Mouse (Mus musculus) stomach, embryonic 16.5 days (tissue): ENCODE data around the gene Tmem262. TPM values are rescaled to one million over a fixed set of nuclear protein-coding genes. Genes with fewer than 3 reads are reported as not detected.
A peak's percentile ranks its signal among the peaks of the same experiment; 100 is the strongest.

Experiments
- ATAC-seq: fragments of 200-750 bp; cut with Nextera tagmentation; 2 replicates; pipeline ENCODE4 v1.8.0; 2017; ENCODE audit warnings: moderate number of reproducible peaks, moderate TSS enrichment; ENCODE audit not compliant: insufficient read depth, low FRiP score
- H3K27ac ChIP-seq: fragments of 300-500 bp; sonication (generic); 2 replicates; pipeline ENCODE4 v1.5.1; 2014; ENCODE audit warnings: low read length
- H3K27me3 ChIP-seq: fragments of 300-500 bp; sonication (generic); 2 replicates; pipeline ENCODE4 v1.6.1; 2014; ENCODE audit warnings: low read length, control low read depth, mixed read lengths; ENCODE audit not compliant: control insufficient read depth, insufficient read depth
- H3K36me3 ChIP-seq: fragments of 300-500 bp; sonication (generic); 2 replicates; pipeline ENCODE4 v1.6.1; 2014; ENCODE audit warnings: low read length; ENCODE audit not compliant: control insufficient read depth, insufficient read depth
- H3K4me1 ChIP-seq: fragments of 300-500 bp; sonication (generic); 2 replicates; pipeline ENCODE4 v1.6.1; 2014; ENCODE audit warnings: low read length, control low read depth, mixed read lengths; ENCODE audit not compliant: control insufficient read depth, insufficient read depth
- H3K4me2 ChIP-seq: fragments of 300-500 bp; sonication (generic); 2 replicates; pipeline ENCODE4 v1.6.1; 2014; ENCODE audit warnings: low read depth, low read length, mixed read lengths
- H3K4me3 ChIP-seq: fragments of 300-500 bp; sonication (generic); replicated peaks from 2 replicates; pipeline ENCODE4 v1.5.1; 2014; ENCODE audit warnings: mild to moderate bottlenecking, low read length
- H3K9ac ChIP-seq: fragments of 300-500 bp; sonication (generic); 2 replicates; pipeline ENCODE4 v1.6.1; 2014; ENCODE audit warnings: low read length
- H3K9me3 ChIP-seq: fragments of 300-500 bp; sonication (generic); replicated peaks from 2 replicates; pipeline ENCODE4 v1.6.1; 2016; ENCODE audit warnings: low read length, control low read depth; ENCODE audit not compliant: control insufficient read depth
- WGBS: fragments of 180-500 bp; shearing (Covaris S2); extraction: QIAGEN DNeasy Blood & Tissue Kit; methylation state at CpG from one replicate; pipeline ENCODE4 v1.1.7; 2014; 5-methylcytosine and 5-hydroxymethylcytosine counted together
- polyA plus RNA-seq: library from polyadenylated mRNA; unstranded; fragments of >200 nt; fragmentation: Nextera tagmentation; extraction: Ambion mirVana; gene quantifications from 2 replicates; pipeline ENCODE4 v1.2.1, GENCODE M21; 2015

Gene Tmem262
- polyA plus RNA-seq, 1 experiment from 2014 or later: not detected

DNA sequence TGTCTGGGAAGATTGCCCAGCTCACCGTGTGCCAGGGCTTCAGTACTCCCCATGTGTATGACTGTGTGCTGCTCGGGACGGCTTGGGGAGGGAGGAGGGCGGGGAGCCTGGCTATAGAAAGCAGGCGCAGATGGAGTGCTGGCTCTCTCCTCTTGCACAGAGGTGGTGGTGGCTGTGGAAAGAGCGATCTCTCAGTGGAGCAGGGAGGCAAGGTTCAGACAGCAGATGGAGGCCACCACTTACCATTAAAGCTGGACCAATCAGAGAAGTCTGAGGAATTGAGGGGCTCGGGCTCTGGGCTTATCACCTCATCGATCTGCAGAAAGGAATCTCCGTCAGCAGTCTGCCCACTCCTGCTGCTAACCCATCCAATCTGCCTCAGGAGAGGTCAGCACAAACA is 2.3 kb downstream of the Tmem262 start, which contains the start of gene Gm28374:
Gene Gm28374 (minus strand): TSS at position 101 of the 400 bp plus-strand sequence.
- peaks cover 4% of the 10 kb centered on the region; the same call in 1 of the 2 replicates for H3K36me3 ChIP-seq
- ATAC-seq: no peak
- peaks cover 16% of the 10 kb centered on the region for H3K4me1 ChIP-seq

DNA sequence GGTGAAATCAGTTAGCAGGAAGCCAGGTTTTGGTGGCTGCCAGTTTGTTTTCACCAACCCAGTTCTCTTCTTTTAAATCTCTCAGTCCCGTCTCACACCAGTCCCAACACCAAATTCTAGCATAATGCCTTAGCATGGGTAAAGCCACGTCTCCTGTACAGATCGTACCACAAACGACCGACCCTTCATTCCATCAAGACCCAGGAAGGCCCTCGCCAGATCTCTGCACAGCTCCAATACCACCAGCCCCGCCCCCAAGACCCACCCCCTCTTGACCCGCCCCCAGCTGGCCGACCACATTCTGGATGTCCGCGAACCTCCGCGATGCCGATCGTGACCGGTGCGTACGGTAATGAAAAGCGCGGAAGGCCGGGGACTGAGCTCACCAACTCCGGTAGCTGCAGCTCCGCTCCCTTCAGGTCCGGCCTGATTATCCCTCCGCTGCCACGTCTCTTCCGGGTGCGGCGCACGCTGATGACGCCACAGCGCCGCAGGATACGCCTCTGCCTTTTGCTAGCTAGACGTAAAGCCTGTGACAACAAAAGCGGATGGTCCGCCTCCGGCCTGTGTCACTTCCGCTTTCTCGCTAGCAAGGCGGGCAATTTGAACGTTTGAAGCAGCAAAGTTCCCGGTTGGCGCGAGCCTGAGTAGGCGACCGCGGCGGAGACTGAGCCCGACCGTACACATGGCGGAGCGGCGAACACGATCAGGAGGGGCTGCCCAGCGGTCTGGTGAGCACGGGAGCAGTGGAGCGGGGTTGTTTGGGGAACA is 4.8 kb downstream of the Tmem262 start, which contains the start of the genes Zfpl1 and Cdca5:
Gene Zfpl1 (minus strand): TSS at position 479 of the 771 bp plus-strand sequence.
Gene Cdca5 (plus strand): TSS at position 506 of the 771 bp plus-strand sequence.
- Histone ChIP-seq H3K9ac (peak within 1 kb of the TSS; percentile 84), H3K9me3 (no peaks in the 10 kb centered on the region), H3K36me3 (peaks cover 4% of the 10 kb centered on the region; the same call in 1 of the 2 replicates), H3K4me3 (peak within 1 kb of the TSS; percentile 78), H3K27ac (peak within 1 kb of the TSS; percentile 65), H3K4me2 (peak within 1 kb of the TSS; percentile 91), H3K4me1 (peaks cover 16% of the 10 kb centered on the region), H3K27me3 (no peaks in the 10 kb centered on the region)
- peak; percentile 90 for ATAC-seq
- under 1% methylated on average over 58 of the region's 58 CpGs for WGBS

More for the DNA sequence above, 2.3 kb downstream of the Tmem262 start, which contains the start of gene Gm28374:
- no peaks in the 10 kb centered on the region for H3K27me3 ChIP-seq
- no peaks in the 10 kb centered on the region for H3K9me3 ChIP-seq
- 89% methylated on average over 9 of the region's 9 CpGs for WGBS
- H3K4me3 ChIP-seq: no peak within 1 kb of the TSS
- no peak within 1 kb of the TSS for H3K9ac ChIP-seq
- H3K27ac ChIP-seq: no peak within 1 kb of the TSS
- H3K4me2 ChIP-seq: no peak within 1 kb of the TSS

DNA sequence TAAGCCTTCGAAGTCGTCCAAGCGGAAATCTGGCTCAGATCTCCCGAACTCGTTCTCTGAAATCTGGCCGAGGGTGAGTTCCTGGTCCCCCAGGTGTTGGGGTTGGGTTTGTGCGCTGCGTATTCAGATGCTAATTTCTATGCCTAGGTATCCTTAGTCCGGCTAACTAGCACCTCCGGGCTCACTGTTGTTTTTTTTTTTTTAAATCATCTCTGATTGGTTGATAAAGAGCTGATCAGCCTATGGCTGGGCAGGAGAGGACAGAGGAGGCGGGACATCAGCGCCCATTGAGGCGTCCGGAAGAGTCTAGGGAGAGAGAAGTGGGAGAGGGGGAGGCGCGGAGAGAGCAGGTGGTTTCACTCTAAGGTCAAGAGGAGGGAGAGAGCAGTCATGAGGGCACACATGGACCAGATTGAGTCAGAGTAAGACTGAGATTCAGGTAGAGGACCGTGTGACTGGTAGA is 5.6 kb downstream of the Tmem262 start:
- Histone ChIP-seq H3K4me3 (peak overlapping the region; percentile 78), H3K27me3 (no peaks in the 10 kb centered on the region), H3K36me3 (peaks cover 4% of the 10 kb centered on the region; the same call in 1 of the 2 replicates), H3K9me3 (no peaks in the 10 kb centered on the region), H3K27ac (peak overlapping the region; percentile 64), H3K4me2 (peak overlapping the region; percentile 69), H3K9ac (peak overlapping the region; percentile 77), H3K4me1 (peaks cover 16% of the 10 kb centered on the region)
- WGBS: 0% methylated on average over 17 of the region's 17 CpGs
- ATAC-seq: peak; percentile 70

DNA sequence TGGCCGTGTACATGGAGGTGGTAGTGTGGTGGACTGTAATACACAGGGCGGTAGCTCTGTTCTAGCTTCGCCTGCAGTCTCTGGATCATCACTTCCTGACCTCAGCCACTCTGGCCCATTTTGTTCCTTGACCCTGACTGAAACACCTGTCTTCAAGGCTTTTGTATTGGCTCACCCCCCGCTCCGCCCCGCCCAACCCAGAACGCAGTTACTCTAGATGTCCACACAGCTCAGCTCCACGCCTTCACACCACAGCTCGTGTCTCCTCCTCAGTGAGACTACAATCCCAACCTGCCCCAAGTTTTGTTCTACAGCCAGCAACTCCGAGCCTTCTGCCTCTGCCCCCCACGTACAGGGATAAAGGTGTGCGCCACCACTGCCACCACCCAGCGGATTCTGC is 9.0 kb downstream of the Tmem262 start:
- H3K9me3 ChIP-seq: no peaks in the 10 kb centered on the region
- no peaks in the 10 kb centered on the region for H3K36me3 ChIP-seq
- no peak overlapping the region for H3K27ac ChIP-seq
- H3K27me3 ChIP-seq: no peaks in the 10 kb centered on the region
- peaks cover 10% of the 10 kb centered on the region for H3K4me1 ChIP-seq
- WGBS: 92% methylated on average over 13 of the region's 13 CpGs
- H3K4me2 ChIP-seq: no peak overlapping the region
- H3K4me3 ChIP-seq: no peak overlapping the region
- no peak overlapping the region for H3K9ac ChIP-seq
- ATAC-seq: no peak

DNA sequence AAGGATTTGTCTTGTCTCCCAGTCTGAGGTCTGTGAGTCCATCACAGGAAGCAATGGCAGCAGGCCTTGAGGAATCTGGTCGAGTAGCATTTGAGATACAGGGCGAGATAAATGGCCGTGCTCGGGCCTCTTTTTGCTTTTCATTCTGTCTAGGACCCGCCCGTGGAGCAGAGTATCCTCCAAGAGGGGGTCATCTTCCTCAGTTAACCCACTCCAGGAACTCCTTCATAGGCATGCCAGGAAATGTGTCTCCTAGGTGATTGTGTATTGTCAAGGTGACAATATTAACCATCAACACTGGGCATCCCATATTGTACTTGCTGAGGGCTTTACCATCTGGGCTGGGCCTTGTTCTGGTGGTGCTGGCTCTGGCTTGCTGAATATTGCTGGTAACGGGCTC is 14.3 kb downstream of the Tmem262 start, which contains the start of gene AC131692.1:
Gene AC131692.1 (plus strand): TSS at position 301 of the 400 bp plus-strand sequence.
- Histone ChIP-seq H3K9me3 (no peaks in the 10 kb centered on the region), H3K4me1 (no peaks in the 10 kb centered on the region), H3K27me3 (no peaks in the 10 kb centered on the region), H3K4me3 (no peak within 1 kb of the TSS), H3K27ac (no peak within 1 kb of the TSS), H3K36me3 (no peaks in the 10 kb centered on the region), H3K4me2 (no peak within 1 kb of the TSS), H3K9ac (no peak within 1 kb of the TSS)
- ATAC-seq: no peak
- WGBS: 87% methylated on average over 7 of the region's 7 CpGs

DNA sequence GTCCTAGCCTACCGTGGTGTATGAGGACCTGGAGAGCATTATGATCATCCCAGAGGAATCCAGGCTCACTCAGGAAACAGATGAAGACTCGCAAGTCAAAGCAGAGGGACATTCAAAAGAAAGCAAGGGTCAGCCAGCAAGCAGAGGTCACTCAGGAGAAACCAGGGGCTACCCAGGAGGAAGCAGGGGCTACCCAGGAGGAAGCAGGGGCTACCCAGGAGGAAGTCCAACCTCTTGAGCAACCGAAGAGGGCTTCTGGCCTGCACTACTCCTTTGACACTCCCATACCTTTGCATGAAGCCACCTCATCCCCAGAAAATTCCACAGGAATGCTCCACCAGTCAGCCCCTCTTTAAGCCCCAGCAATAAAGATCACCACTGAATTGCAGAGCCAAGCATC is 18.0 kb downstream of the Tmem262 start:
- Histone ChIP-seq H3K36me3 (no peaks in the 10 kb centered on the region), H3K4me1 (no peaks in the 10 kb centered on the region), H3K27ac (no peak overlapping the region), H3K9ac (no peak overlapping the region), H3K4me3 (no peak overlapping the region), H3K4me2 (no peak overlapping the region), H3K27me3 (no peaks in the 10 kb centered on the region), H3K9me3 (no peaks in the 10 kb centered on the region)
- 88% methylated on average over 3 of the region's 3 CpGs for WGBS
- ATAC-seq: no peak

DNA sequence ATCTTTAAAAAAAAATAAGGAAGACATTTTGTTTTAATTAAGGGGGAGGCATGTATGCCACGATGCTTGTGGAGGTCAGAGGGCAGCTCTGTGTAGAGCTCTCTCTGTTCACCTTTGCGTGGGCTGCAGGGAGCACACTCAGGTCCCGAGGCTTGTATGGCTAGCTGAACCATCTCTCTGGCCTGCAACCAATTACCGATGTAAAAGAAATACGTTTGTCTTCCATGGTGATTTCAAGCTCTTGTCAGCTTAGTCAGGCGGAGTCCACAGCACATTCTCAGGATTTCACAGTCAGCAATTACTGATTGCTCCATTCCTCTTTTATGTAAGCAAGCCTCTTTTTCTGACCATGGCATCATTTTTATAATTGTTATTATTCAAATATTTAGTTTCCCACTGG is 21.4 kb downstream of the Tmem262 start:
- no peak for ATAC-seq
- Histone ChIP-seq H3K9me3 (no peaks in the 10 kb centered on the region), H3K9ac (no peak overlapping the region), H3K4me2 (no peak overlapping the region), H3K27ac (no peak overlapping the region), H3K27me3 (no peaks in the 10 kb centered on the region), H3K4me3 (no peak overlapping the region), H3K4me1 (no peaks in the 10 kb centered on the region), H3K36me3 (no peaks in the 10 kb centered on the region)
- 53% methylated on average over 6 of the region's 6 CpGs for WGBS

DNA sequence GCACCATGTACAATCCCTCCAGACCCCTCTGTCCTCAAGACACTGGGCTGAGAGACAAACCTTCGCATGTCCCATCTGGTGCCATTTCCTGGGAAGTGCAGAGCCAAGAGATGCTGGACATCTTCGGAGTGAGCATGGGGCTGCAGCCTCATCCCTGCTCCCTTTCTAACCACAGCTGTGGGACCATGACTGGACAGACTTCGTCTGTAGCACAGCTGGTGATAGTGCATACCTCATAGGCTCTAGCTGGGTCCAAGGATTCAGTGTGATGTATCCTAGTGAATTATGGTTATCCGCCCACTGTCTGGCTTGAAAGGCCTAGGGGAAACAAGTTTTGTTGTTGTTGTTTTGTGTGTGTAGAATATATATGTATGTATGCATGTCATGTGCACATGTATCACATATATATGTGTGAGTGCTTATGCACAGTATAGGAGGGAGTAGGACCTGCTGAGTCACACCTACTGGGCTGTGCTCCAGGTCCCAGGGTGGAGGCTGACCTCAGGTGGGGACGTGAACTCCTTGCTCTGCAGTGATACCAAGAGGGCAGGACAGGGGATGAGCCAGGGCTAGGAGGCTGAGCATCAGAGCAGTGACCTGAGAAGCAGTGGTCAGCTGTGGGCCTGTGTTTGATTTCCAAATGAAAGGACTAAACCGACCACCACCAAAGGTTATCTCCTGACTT is 22.5 kb downstream of the Tmem262 start:
- Histone ChIP-seq H3K4me1 (no peaks in the 10 kb centered on the region), H3K4me2 (no peak overlapping the region), H3K9me3 (no peaks in the 10 kb centered on the region), H3K27ac (no peak overlapping the region), H3K4me3 (no peak overlapping the region), H3K27me3 (no peaks in the 10 kb centered on the region), H3K36me3 (no peaks in the 10 kb centered on the region), H3K9ac (no peak overlapping the region)
- peak; percentile 32; the same call in 1 of the 2 replicates for ATAC-seq
- WGBS: 73% methylated on average over 6 of the region's 6 CpGs

DNA sequence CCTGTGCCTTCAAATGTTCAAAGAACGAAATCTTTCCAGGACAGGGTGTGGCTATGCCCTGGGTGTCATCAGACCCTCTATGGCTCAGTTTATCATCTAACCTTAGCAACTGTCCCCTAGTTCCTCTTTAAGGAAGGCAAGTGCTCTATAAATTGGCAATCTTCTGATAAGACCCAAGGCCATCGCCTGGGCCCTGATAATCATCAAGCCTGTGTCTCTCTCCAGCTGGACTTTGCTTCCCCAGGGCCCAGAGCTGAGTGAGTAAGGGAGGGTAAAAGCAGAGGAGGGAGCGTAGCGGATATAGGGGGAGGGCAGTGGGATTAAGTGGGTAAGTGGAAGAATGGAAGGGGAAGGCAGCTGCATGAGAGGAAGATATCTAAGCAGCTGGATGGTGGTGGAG is 24.6 kb downstream of the Tmem262 start:
- Histone ChIP-seq H3K4me1 (no peaks in the 10 kb centered on the region), H3K27ac (no peak overlapping the region), H3K9me3 (no peaks in the 10 kb centered on the region), H3K36me3 (no peaks in the 10 kb centered on the region), H3K27me3 (no peaks in the 10 kb centered on the region), H3K4me2 (no peak overlapping the region), H3K4me3 (no peak overlapping the region), H3K9ac (0 out of 2 replicates have a peak overlapping the region, but pooled peaks have one; percentile 3)
- 67% methylated on average over 4 of the region's 4 CpGs for WGBS
- ATAC-seq: no peak
